Mouse (Mus musculus): ENCODE results near the gene Csf1. TPM values are rescaled to one million over a fixed set of nuclear protein-coding genes. Genes with fewer than 3 reads are reported as not detected.

Gene Csf1
- total and polyA plus RNA-seq, 3 experiments = 0.12 to 0.19 TPM; not detected in 1

DNA sequence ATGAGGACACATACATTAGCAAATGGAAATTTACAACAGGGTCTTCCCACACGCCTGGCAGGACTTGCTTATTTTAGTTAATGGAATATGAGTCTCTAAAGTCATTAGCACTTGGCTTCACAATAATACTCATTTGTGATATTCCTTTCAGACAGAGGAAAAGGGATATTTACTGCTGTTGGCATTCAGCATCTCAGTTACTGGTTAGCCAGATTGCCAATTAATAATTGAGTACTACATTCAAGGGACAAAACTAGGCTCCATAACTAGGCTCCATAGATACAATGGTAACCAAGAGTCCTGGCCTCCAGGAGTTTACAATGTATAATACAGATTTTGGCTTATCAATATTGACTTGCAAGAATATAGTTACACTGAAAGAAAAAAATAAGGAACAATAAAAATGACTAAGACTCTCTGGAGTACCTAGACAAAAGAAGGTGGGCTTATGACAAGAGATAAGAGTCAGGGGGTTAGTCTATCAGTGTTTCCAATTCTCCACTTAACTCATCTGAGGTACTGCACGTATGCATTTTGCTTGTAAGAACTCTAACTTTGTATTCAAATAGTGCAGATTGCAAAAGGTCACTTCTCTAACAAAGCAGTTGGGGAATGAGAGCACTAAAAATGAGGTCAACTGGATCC lies 65.9 kb downstream of the Csf1 start (continued):
- no peak for TF ChIP-seq RCOR1 (IDR thresholded peaks at IDR 0.05; ENCODE audit: low read depth, low read length)
- TF ChIP-seq TCF12 (IDR thresholded peaks at IDR 0.05; ENCODE audit: low read depth, low read length) = peak; percentile 29; the same call in 1 of the 2 replicates

Other genes starting within 250 kb of the Csf1 start
- 0.04 TPM in 1 of 2 replicates, not detected in the other for gene Slc6a17, start 242.5 kb downstream of the Csf1 start, total RNA-seq (2012; rRNA removed)
- gene Slc6a17, start 242.5 kb downstream of the Csf1 start, polyA plus RNA-seq (2012; ENCODE audit: insufficient read depth in 1 of 2, insufficient read length in 2 of 2, low read depth in 1 of 2, low replicate concordance in 2 of 2, missing spikeins in 1 of 2) = not detected
- gene Ubl4b, start 205.4 kb downstream of the Csf1 start, total RNA-seq (2012; rRNA removed) = not detected in 2 replicates
- not detected for gene Ubl4b, start 205.4 kb downstream of the Csf1 start, polyA plus RNA-seq (2012; ENCODE audit: insufficient read depth in 1 of 2, insufficient read length in 2 of 2, low read depth in 1 of 2, low replicate concordance in 2 of 2, missing spikeins in 1 of 2)
- gene Alx3, start 165.4 kb downstream of the Csf1 start, total RNA-seq (2012; rRNA removed) = not detected in 2 replicates
- not detected for gene Alx3, start 165.4 kb downstream of the Csf1 start, polyA plus RNA-seq (2012; ENCODE audit: insufficient read depth in 1 of 2, insufficient read length in 2 of 2, low read depth in 1 of 2, low replicate concordance in 2 of 2, missing spikeins in 1 of 2)
- gene Gm10961, start 129.1 kb downstream of the Csf1 start, total RNA-seq (2012; rRNA removed) = not detected in 2 replicates
- gene Gm10961, start 129.1 kb downstream of the Csf1 start, polyA plus RNA-seq (2012; ENCODE audit: insufficient read depth in 1 of 2, insufficient read length in 2 of 2, low read depth in 1 of 2, low replicate concordance in 2 of 2, missing spikeins in 1 of 2) = not detected
- gene Strip1, start 128.8 kb downstream of the Csf1 start, total RNA-seq (2012; rRNA removed) = 19.8 and 20.2 TPM in 2 replicates
- gene Strip1, start 128.8 kb downstream of the Csf1 start, polyA plus RNA-seq (2012; ENCODE audit: insufficient read depth in 1 of 2, insufficient read length in 2 of 2, low read depth in 1 of 2, low replicate concordance in 2 of 2, missing spikeins in 1 of 2) = 10 to 100 TPM in 1 of 2 experiments, not detected in 1; 32.9 TPM
- gene Ahcyl1, start 63.9 kb downstream of the Csf1 start, total RNA-seq (2012; rRNA removed) = 28.0 and 32.4 TPM in 2 replicates
- 100 to 1,000 TPM; 104 to 105 TPM for gene Ahcyl1, start 63.9 kb downstream of the Csf1 start, polyA plus RNA-seq (2012; ENCODE audit: insufficient read depth in 1 of 2, insufficient read length in 2 of 2, low read depth in 1 of 2, low replicate concordance in 2 of 2, missing spikeins in 1 of 2)
- gene Eps8l3, start 116.8 kb upstream of the Csf1 start, total RNA-seq (2012; rRNA removed) = 0.07 and 0.12 TPM in 2 replicates
- gene Eps8l3, start 116.8 kb upstream of the Csf1 start, polyA plus RNA-seq (2012; ENCODE audit: insufficient read depth in 1 of 2, insufficient read length in 2 of 2, low read depth in 1 of 2, low replicate concordance in 2 of 2, missing spikeins in 1 of 2) = not detected
- 115 and 134 TPM in 2 replicates for gene Gstm5, start 135.4 kb upstream of the Csf1 start, total RNA-seq (2012; rRNA removed)
- gene Gstm5, start 135.4 kb upstream of the Csf1 start, polyA plus RNA-seq (2012; ENCODE audit: insufficient read depth in 1 of 2, insufficient read length in 2 of 2, low read depth in 1 of 2, low replicate concordance in 2 of 2, missing spikeins in 1 of 2) = 100 to 1,000 TPM in 1 of 2 experiments, not detected in 1; 164 TPM
- 0.10 TPM in 1 of 2 replicates, not detected in the other for gene Gstm7, start 171.3 kb upstream of the Csf1 start, total RNA-seq (2012; rRNA removed)
- under 1 TPM in 1 of 2 experiments, not detected in 1; 0.24 TPM for gene Gstm7, start 171.3 kb upstream of the Csf1 start, polyA plus RNA-seq (2012; ENCODE audit: insufficient read depth in 1 of 2, insufficient read length in 2 of 2, low read depth in 1 of 2, low replicate concordance in 2 of 2, missing spikeins in 1 of 2)
- gene Gstm6, start 183.3 kb upstream of the Csf1 start, total RNA-seq (2012; rRNA removed) = not detected in 2 replicates
- under 1 TPM in 1 of 2 experiments, not detected in 1; 0.13 TPM for gene Gstm6, start 183.3 kb upstream of the Csf1 start, polyA plus RNA-seq (2012; ENCODE audit: insufficient read depth in 1 of 2, insufficient read length in 2 of 2, low read depth in 1 of 2, low replicate concordance in 2 of 2, missing spikeins in 1 of 2)
- gene Gstm3, start 208.8 kb upstream of the Csf1 start, total RNA-seq (2012; rRNA removed) = not detected in 2 replicates
- under 1 TPM in 1 of 2 experiments, not detected in 1; 0.06 TPM for gene Gstm3, start 208.8 kb upstream of the Csf1 start, polyA plus RNA-seq (2012; ENCODE audit: insufficient read depth in 1 of 2, insufficient read length in 2 of 2, low read depth in 1 of 2, low replicate concordance in 2 of 2, missing spikeins in 1 of 2)
- gene Gstm2, start 226.0 kb upstream of the Csf1 start, total RNA-seq (2012; rRNA removed) = not detected in 2 replicates
- not detected for gene Gstm2, start 226.0 kb upstream of the Csf1 start, polyA plus RNA-seq (2012; ENCODE audit: insufficient read depth in 1 of 2, insufficient read length in 2 of 2, low read depth in 1 of 2, low replicate concordance in 2 of 2, missing spikeins in 1 of 2)

Data from MEL (cell line).